Mouse (Mus musculus) gastrocnemius, postnatal 10 days (tissue): ENCODE data around the gene Mapkbp1. TPM values are rescaled to one million over a fixed set of nuclear protein-coding genes. Genes with fewer than 3 reads are reported as not detected.

Source experiments
- DNase-seq: peaks from one replicate; pipeline ENCODE4 v3.0.0; 2021; ENCODE audit warnings: mixed read lengths
- long read RNA-seq, 2 experiments: library from polyadenylated mRNA; stranded (forward); transcript quantifications; one replicate each; pipeline ENCODE4 v2.0.0; 2021
- total RNA-seq, 2 experiments: library from RNA; stranded (reverse); gene quantifications; 2 replicates each; pipeline ENCODE4 v1.2.3; 2021

Mapkbp1 gene
- total RNA-seq: 10 to 100 TPM in 1 of 2 experiments, 1 to 10 TPM in 1; 9.1 to 11.0 TPM
- long read RNA-seq, experiment 1, partial matches to known transcripts: 2 of 8 reads
- long read RNA-seq, experiment 1, other reads (novel, unspliced or antisense): 6 of 8 reads
- long read RNA-seq, experiment 2, partial matches to known transcripts: 1 of 1 reads
- long read RNA-seq, experiment 2, other reads (novel, unspliced or antisense): 0 of 1 reads

DNA sequence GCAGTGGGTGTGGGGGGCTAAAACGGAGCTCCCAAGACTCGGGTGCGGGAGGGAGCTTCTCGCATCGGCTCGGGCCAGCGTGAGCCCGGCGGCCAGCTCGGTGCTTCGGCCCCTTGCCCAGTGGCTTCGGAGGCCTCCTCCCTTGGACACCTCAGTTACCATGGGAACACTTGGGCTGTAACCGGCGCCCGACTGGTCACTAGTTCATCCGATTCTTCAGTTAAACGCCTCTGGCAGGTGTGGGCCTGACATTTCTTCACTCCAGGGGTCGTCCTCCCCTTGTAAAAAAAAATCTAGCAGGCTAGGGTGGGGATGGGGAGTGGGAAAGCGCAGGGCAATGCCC, at the start of gene Mapkbp1:
Gene Mapkbp1 (plus strand): TSS at position 163 of the 343 bp plus-strand sequence.
- no peak for DNase-seq

DNA sequence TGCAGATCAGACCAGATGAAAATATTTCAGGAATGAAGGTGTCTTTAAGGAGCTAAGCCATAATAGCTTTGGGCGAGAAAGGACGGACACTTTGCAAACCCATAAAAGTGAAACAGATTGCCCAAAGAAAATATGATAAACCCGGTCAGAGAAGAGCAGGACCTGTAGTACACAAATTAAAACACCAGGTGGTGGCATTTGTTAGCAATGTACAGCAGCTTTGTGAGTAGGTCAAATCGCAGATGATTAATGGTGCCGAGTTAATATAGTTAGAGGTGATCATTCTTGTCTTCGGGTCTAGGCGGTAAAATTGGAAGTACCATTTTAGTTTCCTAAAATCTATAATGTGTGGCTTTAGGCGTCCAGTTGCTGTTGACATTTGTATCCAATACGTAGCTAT, 1.9 kb upstream of the Mapkbp1 start:
- DNase-seq: peak; percentile 26

DNA sequence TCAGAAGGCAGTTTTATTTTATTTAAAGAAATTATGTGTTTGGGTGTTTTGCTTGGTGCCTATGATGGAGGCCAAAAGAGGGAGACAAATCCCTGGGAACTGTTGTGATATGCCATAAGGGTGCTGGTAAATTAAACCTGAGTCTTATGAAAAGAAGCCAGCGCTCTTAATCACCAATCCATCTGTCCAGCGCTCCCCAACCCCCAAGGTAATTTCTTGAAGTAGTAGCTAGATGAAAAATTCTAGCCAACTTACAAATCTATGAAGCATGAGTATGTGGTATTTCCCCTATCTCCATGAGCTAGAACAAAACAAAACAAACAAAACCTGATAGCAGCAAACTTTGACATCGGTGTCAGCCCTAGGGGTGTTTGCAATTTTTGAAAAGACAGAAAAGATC, 1.2 kb upstream of the Mapkbp1 start:
- no peak for DNase-seq

DNA sequence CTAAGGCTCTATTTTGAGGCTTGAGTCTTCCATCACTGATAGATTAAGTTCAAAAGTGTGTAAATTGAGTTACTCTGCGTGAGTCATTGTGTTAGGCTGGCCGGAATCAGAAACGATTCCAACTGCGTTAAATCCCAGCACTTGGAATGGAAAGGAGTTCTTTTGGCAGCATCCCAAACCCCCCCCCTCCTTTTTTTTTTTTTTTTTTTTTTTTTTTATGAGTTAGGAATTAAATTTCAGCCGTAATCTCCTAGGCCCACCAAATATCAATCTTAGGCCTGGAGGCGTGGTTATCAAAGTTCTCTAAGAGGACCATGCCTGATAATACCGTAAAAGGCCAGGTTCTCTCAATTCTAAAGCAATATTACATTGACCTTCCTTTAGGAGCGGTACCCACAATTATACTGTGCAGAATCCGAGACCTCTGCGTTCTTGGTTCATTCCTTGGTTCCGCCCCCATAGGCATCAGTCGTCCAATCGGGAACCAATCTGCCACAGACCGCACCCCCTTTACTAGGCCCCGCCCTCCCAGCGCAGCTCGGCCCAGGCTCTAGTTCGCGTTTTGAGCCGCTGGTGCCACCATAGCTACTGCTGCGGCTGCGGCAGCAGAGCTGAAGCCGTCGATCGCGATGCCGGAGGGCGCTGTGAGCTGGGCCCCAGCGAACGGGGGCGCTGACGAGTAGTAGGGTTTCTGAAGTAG, 512 bp upstream of the Mapkbp1 start:
- peak; percentile 94 for DNase-seq

DNA sequence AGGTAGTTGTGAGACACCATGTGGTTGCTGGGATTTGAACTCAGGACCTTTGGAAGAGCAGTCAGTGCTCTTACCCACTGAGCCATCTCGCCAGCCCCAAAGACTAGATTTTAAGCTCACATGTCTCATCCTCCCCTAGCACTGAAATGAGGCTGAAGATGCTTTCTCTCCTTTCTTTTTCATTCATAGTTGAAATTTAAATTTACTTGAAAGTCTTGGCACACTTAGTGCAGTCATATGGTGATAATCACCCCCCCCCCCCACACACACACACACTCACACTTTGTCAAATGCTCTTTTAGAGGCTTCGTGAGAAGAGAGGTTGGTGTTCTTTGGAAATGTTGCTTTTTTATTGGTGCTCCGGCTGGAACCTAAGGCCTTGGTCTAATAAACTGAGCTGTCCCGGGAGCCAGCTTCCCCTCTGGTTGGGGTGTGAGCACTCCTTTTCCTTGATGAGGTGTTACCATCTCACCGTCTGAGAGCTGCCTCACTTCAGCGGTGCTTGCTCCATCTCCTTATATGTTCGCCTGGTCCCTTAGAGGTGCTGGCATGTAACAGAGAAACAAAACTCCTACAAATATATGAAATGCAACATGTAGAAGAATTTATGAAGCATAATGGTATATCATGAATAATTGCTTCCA, 8.0 kb downstream of the Mapkbp1 start:
- DNase-seq: no peak

DNA sequence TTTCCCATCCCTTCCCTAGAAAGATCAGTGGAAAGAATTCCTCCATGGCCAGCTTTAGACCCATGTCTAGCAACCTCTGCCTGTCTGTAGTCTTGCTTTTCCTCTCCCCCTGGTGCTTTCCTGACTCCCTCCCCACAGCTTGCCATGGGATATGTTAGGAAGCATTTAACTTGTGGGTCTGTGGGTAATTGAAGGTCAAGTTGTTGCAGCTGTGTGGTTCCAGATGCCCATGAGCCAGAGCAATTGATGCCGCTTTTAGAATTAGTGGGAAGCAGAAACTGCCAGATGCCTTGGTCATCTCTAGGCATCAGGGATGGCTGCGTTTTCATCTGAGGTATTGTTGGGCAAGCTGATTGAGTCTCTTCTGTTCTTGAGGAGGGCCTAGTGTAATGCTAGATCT, 9.1 kb downstream of the Mapkbp1 start:
- no peak for DNase-seq

DNA sequence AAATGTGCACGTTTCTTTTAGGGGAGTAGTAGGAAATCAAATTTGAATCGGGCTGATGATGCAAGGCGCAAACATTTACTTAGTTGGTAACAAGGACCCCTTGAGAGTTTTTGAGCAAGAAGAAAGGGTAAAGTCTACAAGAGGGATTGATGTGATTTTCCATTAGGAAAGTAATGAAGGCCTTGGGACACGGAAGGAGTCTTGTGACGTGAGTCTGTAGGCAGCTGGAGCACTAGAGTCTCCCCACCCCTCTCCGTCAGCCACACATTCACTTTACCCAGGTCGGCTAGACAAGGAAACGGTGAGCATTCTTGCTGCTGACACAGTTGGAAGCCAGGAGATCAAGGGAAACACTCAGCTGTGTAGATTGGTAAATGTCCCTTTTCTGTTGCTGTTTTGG, 13.4 kb downstream of the Mapkbp1 start:
- DNase-seq: no peak

DNA sequence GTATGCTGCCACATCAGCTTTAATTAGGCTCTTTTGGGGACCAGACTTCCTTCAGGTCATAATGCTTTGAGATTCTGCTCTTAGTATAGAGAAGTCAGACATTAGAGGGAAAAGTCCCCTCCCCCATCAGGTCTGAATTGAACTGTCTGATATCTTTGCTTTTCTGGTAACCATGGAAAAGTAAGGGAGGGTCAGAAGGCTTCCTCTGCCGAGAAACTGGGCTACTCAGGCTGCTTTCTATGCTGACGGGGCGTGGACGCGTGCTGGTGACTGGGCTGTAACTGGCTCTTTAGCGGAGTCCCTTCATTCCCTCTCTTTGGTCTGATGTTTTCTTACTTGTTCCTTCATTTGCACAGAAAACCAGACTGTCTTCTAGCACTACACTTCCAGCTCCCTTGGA, 13.9 kb downstream of the Mapkbp1 start:
- DNase-seq: no peak

DNA sequence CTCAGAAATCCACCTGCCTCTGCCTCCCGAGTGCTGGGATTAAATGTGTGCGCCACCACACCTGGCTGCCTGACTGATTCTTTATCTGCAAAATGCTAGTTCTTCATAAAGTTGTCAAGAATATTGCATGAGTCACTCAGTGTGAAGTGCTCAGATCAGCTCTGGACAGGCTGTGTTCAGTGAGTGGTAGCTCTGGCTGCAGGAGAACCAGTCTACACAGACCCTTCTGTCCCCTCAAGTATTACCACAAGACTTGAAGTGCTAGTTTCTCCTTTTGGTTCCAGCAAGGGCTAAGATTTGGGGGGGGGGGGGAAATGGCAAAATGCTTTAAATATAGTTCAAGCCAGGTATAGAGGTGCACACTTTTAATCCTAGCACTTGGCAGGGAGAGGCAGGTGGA, 14.9 kb downstream of the Mapkbp1 start:
- no peak for DNase-seq

DNA sequence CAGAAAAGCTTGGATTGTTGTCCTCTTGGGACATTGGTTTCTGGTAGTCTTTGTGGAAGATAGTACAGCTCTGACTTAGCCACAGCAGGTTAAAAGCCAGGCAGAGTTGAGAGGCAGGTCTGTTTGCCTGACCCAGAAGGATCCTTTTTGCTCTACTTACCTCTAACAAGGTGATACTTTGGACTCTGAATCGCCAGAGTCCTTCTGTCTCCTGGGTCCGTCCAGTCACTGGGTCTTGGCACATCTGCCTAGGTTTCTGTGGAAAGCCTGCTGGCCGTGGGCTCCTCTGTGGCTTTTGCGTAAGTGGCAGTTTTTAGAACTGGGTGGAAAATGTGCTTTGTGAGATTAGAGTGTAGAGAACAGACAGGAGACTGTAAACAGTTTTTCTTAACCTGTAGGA, 16.5 kb downstream of the Mapkbp1 start:
- no peak for DNase-seq

DNA sequence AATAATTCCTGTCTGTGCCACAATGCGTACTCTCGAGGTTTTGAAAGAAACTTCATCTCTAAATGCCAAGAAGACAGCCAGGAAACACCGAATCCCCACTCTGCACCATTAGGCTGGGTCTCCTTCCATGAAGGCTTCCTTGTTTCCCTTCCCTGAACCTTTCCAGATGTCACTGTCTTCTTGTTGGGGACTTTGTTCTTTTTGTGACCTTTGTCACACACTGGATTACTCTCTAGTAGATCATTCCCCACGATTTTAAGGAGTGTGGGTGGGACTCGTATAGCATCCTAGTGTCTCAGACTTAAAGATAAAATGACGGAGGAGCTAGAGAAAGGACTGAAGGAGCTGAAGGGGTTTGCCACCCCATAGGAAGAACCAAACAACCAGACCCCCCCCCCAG, 18.4 kb downstream of the Mapkbp1 start:
- no peak for DNase-seq

DNA sequence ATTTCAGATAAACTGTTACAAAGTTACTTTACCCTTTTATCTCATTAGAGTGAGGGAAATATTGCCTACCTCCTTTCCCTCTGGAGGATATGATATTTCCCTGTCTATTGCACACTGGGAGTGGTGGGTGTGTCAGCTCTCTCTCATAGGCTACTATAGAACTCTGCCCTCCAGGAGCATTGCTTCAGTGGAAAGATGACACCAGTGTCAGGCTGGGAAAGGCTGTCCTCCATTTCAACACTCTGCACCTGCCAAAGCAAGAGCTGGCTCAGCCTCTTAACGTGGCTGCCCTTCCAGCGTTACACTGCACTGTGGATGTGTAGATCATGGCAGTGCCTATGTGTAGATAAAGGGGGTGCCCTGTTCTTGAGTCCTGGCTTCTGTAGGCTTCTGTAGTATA, 19.9 kb downstream of the Mapkbp1 start:
- no peak for DNase-seq

DNA sequence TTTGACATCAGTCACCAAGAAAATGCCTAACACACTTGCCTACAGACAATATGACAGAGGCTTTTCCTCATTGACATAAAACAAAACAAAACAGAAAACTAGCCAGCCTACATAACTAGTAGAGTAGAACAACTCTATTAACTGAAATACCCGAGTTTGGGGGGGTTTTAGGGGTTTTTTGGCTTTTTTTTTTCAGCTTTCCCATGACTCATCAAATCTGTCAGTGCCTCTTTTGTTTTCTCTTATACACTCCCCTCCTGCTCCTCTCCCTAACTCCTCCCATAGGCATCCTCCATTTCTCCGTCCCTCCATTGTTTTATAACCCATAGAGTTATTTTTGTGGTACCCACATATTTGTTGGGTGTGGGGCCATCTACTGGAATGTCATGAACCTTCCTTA, 21.0 kb downstream of the Mapkbp1 start:
- no peak for DNase-seq

DNA sequence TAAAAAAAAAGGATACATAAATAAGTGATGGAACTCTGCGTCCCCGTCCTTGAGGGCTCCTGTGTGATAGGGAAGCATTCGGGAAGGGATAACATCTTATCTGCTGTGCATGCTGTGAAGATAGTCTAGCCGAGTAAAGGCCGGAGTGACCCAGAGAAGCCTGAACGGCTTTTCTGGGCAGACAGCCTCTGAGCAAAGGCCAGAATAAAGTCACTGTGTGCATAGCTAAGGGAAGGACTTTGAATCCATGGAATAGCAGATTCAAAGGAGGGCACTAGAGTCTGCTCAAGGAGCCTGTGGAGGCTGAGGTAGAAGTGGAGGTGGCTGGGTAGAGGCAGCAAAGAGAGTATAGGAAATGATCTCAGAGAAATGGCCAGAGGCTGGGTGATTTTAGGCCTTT, 22.3 kb downstream of the Mapkbp1 start:
- no peak for DNase-seq

DNA sequence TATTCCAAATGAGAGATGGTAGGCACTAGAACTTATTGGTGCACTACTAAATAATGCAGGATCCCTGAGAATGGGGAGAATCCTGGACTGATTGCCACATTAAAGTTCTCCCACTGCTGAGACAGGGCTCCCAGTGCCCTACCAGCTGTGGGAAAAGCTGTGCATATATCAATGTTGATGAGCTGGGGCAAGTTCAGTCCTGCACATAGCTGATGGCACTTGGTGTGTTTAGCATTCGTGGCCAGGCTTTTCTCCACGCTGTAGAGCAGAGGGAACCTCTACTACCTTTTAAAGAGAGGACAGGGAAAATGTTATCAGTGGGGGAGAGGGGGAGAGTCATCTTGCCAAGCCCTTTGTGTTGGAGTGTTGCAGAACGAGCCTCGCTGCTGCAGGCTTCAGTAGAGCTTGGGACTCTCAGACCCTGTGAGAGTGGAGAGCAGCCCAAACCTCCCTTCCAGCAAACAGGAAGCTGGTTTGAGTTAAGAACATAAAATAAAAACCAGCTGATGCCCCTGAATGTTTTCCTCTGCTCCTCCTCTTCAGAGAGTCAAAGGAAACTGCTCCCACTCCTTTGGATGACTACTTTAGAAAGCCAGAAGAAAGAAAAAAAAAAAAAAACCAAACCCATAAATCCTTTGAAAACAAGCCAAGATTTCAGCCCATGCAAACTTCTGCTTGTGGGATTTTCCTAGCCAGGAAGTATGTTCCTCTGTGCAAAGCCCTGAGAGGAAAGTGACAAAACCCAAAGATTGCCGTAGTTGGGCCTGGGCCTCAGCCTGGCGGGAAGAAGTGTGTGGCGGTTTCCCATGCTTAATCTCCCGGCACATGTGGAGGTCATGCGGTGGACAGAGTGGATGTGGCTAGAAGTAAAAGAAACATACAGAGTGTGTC, 23.1 kb downstream of the Mapkbp1 start:
- no peak for DNase-seq

DNA sequence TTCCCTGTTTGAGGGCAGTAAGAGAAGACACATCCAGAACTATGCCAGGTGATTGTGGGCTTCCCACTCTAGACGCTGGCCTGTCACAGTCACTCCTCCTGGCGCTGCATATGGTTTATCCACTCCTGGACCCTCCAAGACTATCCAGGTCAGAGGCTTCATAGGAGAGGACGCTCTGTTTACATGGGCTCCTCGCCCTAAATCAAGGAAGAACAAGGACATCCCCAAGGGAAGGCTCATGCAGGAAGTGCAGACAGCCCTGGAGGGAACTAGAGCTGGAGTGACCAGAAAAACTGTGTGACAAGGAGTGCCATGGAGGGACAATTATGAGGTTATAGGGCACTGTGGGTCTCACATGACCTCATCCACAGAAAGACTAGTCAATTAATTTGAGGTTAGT, 24.9 kb downstream of the Mapkbp1 start:
- DNase-seq: no peak

DNA sequence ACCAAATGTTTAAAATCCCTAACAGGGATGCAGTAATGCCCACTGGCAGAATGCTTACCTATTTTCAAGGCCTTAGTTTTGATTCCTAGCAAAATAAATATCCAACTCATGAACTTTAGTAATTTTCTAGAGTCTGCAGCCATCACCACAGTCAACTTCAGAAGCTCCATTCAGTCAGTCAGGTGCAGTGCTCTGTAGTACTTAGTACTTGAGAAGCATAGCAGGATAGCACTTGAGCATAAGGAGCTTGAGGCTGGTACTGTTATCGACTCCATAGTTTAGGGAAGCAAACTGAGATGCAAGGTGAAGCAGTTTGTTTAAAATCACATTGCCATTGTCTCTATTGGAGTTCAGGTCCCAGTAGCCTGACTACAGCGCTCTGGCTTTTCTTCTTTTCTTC, 27.2 kb downstream of the Mapkbp1 start:
- DNase-seq: no peak

DNA sequence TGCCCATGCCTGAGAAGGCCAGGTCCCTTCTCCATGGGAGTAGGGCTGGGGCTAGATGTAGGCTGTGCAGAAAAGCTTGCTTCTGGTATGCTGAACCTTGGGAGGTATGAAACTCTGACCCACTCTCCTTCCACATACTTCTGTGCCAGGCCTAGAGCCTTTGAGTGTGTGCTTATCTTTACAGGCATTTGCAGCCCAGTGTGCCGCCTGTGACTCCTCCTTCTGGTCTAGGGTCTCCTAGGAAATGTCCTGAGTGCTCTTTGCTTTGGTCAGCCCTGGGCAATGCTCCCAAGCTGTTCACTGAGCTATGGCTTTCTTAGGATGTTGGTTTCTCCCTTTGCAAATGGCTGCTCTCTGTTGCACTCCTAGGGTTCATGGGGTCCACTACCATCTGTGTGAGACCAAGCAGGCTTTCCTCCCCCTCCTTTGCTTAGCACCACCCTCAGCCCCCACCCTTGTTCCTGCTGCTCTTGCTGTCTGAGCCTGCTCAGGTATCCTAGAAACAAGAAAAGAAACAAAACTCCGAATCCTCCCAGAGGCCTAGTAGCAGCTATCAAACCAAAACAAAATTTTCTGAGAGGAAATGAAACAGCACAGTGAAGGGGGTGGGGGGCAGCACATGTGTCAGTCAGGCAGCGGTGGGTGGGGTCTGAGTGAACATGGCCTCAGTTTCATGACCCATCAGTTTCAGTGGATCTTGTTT, 28.5 kb downstream of the Mapkbp1 start:
- no peak for DNase-seq

DNA sequence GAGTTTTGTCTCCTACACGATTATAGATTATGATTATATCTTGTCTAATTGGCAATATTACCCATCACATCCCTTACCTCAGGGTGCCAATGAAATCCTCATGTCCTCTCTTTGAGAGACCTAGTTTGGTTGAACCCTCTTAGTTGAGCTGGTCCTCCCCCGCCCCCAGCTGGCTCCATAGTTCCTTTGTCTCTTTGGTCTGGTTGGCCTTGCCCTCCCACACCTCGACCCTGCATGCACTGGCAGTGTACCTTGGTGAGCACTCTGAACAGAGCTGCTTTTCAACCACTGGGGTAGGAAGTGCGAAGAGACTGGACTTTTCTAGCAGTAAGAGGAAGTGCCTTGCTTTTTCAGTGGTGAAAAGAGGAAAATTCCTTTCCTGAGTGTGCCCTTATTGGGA, 29.5 kb downstream of the Mapkbp1 start:
- no peak for DNase-seq

DNA sequence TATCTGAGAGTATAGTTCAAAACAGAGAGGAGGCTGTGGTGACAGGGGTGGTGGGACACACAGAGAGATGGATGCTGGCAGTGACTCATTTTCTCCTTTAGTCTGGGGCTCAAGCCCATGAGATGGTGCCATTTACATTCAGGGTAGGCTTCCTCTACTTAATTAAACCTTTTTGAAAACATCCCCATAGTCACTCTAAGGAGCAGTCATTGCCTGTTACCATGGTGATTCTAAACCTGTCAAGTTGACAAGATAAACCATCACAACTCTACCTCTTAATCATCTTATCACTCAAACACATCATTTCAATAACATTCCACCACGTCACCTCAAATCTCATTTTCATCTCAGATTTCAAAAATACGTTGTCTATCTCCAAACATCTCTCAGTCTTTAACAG, 31.5 kb downstream of the Mapkbp1 start:
- DNase-seq: no peak

DNA sequence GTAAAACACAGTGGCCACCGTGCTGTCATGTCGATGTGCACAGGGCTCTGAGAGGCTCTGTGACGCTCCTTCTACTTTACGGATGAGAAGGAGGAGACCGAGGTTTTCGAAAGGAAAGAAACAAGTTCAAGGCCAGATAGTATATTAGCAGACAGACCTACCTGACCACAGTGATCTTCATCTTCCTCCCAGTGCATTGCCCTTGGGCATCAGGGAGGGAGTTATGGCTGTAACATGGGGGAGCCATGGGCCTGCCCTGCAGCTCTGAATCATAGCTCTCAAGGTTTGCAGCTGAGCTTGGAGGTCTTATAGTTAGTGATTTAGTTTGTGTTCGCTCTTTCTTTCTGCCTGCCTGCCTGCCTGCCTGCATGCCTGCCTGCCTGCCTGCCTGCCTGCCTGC, 34.2 kb downstream of the Mapkbp1 start:
- DNase-seq: no peak

DNA sequence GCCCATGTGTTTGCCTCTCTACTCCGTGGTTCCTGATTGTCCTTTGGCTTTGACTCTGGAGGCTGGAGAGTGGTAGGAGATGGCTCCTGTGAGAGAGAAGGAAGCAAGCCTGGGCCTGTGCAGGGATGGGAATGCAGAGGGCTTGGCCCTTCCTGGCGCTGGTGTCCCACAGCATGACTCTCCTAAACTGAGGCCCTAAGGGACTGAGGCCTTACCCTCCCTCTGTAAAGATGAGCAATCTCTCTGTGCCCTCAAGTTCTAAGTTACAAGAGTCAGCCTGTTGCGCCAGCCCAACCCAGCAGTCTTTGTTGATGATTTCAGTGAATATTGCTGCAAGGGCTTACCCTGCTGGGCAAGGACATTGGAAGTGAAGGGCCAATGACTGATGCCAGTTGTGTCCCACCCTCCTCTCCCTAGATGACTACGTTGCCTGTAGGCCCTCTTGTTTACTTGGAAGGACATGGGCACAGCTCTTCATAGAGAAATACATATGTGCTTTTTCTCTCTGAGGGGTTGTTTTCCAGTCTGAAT, 35.2 kb downstream of the Mapkbp1 start:
- no peak for DNase-seq
